Mouse (Mus musculus) kidney, adult 2 months (tissue): ENCODE measurements around the gene Ftsj1. TPM values are rescaled to one million over a fixed set of nuclear protein-coding genes. Genes with fewer than 3 reads are reported as not detected.

Source experiments
- DNase-seq: peaks from one replicate; pipeline ENCODE4 v3.0.0; 2021
- H3K27ac ChIP-seq: fragments of 200-500 bp; 2 replicates; pipeline ENCODE4 v1.5.1; 2012; ENCODE audit warnings: low read depth, low read length, control low read depth, inconsistent platforms; ENCODE audit not compliant: insufficient read depth
- H3K27me3 ChIP-seq: fragments of 200-500 bp; replicated peaks from 2 replicates; pipeline ENCODE4 v1.6.1; 2012; ENCODE audit warnings: mild to moderate bottlenecking, moderate library complexity, low read length, inconsistent platforms; ENCODE audit not compliant: control insufficient read depth, insufficient read depth
- H3K36me3 ChIP-seq: fragments of 200-500 bp; 2 replicates; pipeline ENCODE4 v1.6.1; 2012; ENCODE audit warnings: mild to moderate bottlenecking, moderate library complexity, low read length, inconsistent platforms; ENCODE audit not compliant: control insufficient read depth, insufficient read depth
- H3K4me1 ChIP-seq: fragments of 200-500 bp; 2 replicates; pipeline ENCODE4 v1.6.1; 2011; ENCODE audit warnings: low read length; ENCODE audit not compliant: control insufficient read depth, insufficient read depth
- H3K4me3 ChIP-seq: fragments of 200-500 bp; 2 replicates; pipeline ENCODE4 v1.5.1; 2011; ENCODE audit warnings: mild to moderate bottlenecking, low read depth, low read length, control low read depth; ENCODE audit not compliant: insufficient read depth
- CTCF ChIP-seq: fragments of 200-500 bp; conservative IDR thresholded peaks from 2 replicates; pipeline ENCODE4 v1.5.1; 2011; ENCODE audit warnings: low read depth, mild to moderate bottlenecking, control low read depth, low read length, moderate library complexity, mixed read lengths; ENCODE audit not compliant: insufficient read depth, insufficient read length
- POLR2A ChIP-seq: fragments of 200-500 bp; IDR thresholded peaks from one replicate; pipeline ENCODE4 v1.6.1; 2011; ENCODE audit warnings: low read depth, low read length, control low read depth
- WGBS: fragments of 180-500 bp; shearing (Covaris S2); methylation state at CpG from one replicate; pipeline ENCODE4 v1.1.7; 2018; 5-methylcytosine and 5-hydroxymethylcytosine counted together
- polyA plus RNA-seq: library from polyadenylated mRNA; depleted of rRNA; stranded (reverse); fragments of >200 nt; gene quantifications from 2 replicates; pipeline ENCODE4 v1.2.3, GENCODE M21; 2012

Ftsj1 gene
- polyA plus RNA-seq, 1 experiment, result 31.1 TPM

- TF ChIP-seq CTCF (no peak), POLR2A (no peak)
- Histone ChIP-seq H3K4me1 (no peaks in the 10 kb centered on the region), H3K4me3 (no peak overlapping the region), H3K36me3 (peaks cover 1% of the 10 kb centered on the region; the same call in 1 of the 2 replicates), H3K27me3 (no peaks in the 10 kb centered on the region), H3K27ac (no peak overlapping the region)
- no peak for DNase-seq
- WGBS, result 81% methylated on average over 2 of the region's 2 CpGs
Measured at GRCm38 (mm10) chrX:8236704-8237103, 15.5 kb downstream of the Ftsj1 start.

GRCm38 (mm10) chrX:8233602-8234001 is 18.6 kb downstream of the Ftsj1 start:
- no peak for TF ChIP-seq CTCF
- no peak for TF ChIP-seq POLR2A
- Histone ChIP-seq H3K36me3 (no peaks in the 10 kb centered on the region), H3K4me3 (no peak overlapping the region), H3K27me3 (no peaks in the 10 kb centered on the region), H3K4me1 (no peaks in the 10 kb centered on the region), H3K27ac (no peak overlapping the region)
- WGBS, result 90% methylated on average over 3 of the region's 3 CpGs
- DNase-seq, result no peak

- no peak for TF ChIP-seq POLR2A
- no peak for TF ChIP-seq CTCF
- Histone ChIP-seq H3K4me1 (no peaks in the 10 kb centered on the region), H3K27ac (no peak overlapping the region), H3K4me3 (no peak overlapping the region), H3K36me3 (no peaks in the 10 kb centered on the region), H3K27me3 (no peaks in the 10 kb centered on the region)
- no peak for DNase-seq
- 85% methylated on average over 4 of the region's 4 CpGs for WGBS
Measured at GRCm38 (mm10) chrX:8230272-8230671, 21.9 kb downstream of the Ftsj1 start.

- no peaks in the 10 kb centered on the region for H3K4me1 ChIP-seq
- no peak overlapping the region for H3K4me3 ChIP-seq
- WGBS, result 90% methylated on average over 7 of the region's 7 CpGs
- no peak for TF ChIP-seq CTCF
- TF ChIP-seq POLR2A, result no peak
- no peak overlapping the region for H3K27ac ChIP-seq
- H3K27me3 ChIP-seq, result no peaks in the 10 kb centered on the region
- no peak for DNase-seq
- no peaks in the 10 kb centered on the region for H3K36me3 ChIP-seq
Measured at GRCm38 (mm10) chrX:8223473-8223872, 28.7 kb downstream of the Ftsj1 start.

GRCm38 (mm10) chrX:8222678-8223421 is 29.4 kb downstream of the Ftsj1 start:
- WGBS, result 45% methylated on average over 7 of the region's 7 CpGs
- TF ChIP-seq POLR2A (no peak), CTCF (no peak)
- Histone ChIP-seq H3K4me3 (no peak overlapping the region), H3K4me1 (no peaks in the 10 kb centered on the region), H3K36me3 (no peaks in the 10 kb centered on the region), H3K27me3 (no peaks in the 10 kb centered on the region), H3K27ac (no peak overlapping the region)
- DNase-seq, result no peak

GRCm38 (mm10) chrX:8222296-8222677 is 29.9 kb downstream of the Ftsj1 start:
- Histone ChIP-seq H3K36me3 (no peaks in the 10 kb centered on the region), H3K27ac (no peak overlapping the region), H3K4me1 (no peaks in the 10 kb centered on the region), H3K27me3 (no peaks in the 10 kb centered on the region), H3K4me3 (no peak overlapping the region)
- TF ChIP-seq POLR2A, result no peak
- TF ChIP-seq CTCF, result no peak
- no peak for DNase-seq
- 71% methylated on average over 3 of the region's 3 CpGs for WGBS

- H3K4me3 ChIP-seq, result no peak overlapping the region
- 31% methylated on average over 8 of the region's 8 CpGs for WGBS
- TF ChIP-seq POLR2A (no peak), CTCF (no peak)
Measured at GRCm38 (mm10) chrX:8219651-8220050, 32.6 kb downstream of the Ftsj1 start.

More at GRCm38 (mm10) chrX:8219651-8220050, 32.6 kb downstream of the Ftsj1 start:
- Histone ChIP-seq H3K27me3 (no peaks in the 10 kb centered on the region), H3K27ac (no peak overlapping the region), H3K36me3 (no peaks in the 10 kb centered on the region), H3K4me1 (no peaks in the 10 kb centered on the region)
- no peak for DNase-seq
